Mouse (Mus musculus) MEL (cell line): Measurements from ENCODE around the gene Tshz2. TPM values are rescaled to one million over a fixed set of nuclear protein-coding genes. Genes with fewer than 3 reads are reported as not detected.
"Not testable (repeated sequence)": the region's sequence is repeated elsewhere in the genome, so short reads cannot be mapped to it uniquely, and the experiment has no call there.

ENCODE experiments used
- DNase-seq: peaks from one replicate; pipeline ENCODE4 v3.0.0; 2011; ENCODE audit warnings: low read depth, low spot score
- H3K27ac ChIP-seq: 2 replicates; pipeline ENCODE4 v1.5.1; 2012; ENCODE audit warnings: low read depth, mild to moderate bottlenecking, control low read depth, low read length, moderate library complexity; ENCODE audit not compliant: control insufficient read depth
- H3K27me3 ChIP-seq, 2 experiments: fragments of 150-350 bp in 1 of 2; sonication (generic) in 1 of 2; 2 replicates each; pipeline ENCODE4 v1.6.1; 2012; ENCODE audit warnings: low read length in 2 of 2, mild to moderate bottlenecking in 2 of 2, improper control_type of control experiment in 1 of 2, moderate library complexity in 1 of 2; ENCODE audit not compliant: insufficient read depth in 2 of 2, control insufficient read depth in 1 of 2
- H3K36me3 ChIP-seq, 2 experiments: 2 replicates each; pipeline ENCODE4 v1.6.1; 2012 to 2014; ENCODE audit warnings: low read length in 2 of 2, improper control_type of control experiment in 1 of 2, inconsistent platforms in 1 of 2, mild to moderate bottlenecking in 1 of 2; ENCODE audit not compliant: insufficient read depth in 2 of 2, control insufficient read depth in 1 of 2
- H3K4me1 ChIP-seq, 2 experiments: fragments of 150-350 bp in 1 of 2; sonication (generic) in 1 of 2; 2 replicates each; pipeline ENCODE4 v1.6.1; 2012; ENCODE audit warnings: low read length in 2 of 2, improper control_type of control experiment in 1 of 2, mild to moderate bottlenecking in 1 of 2; ENCODE audit not compliant: insufficient read depth in 2 of 2, control insufficient read depth in 1 of 2
- H3K4me3 ChIP-seq, 2 experiments: fragments of 150-350 bp in 1 of 2; sonication (generic) in 1 of 2; 2 replicates each; pipeline ENCODE4 v1.5.1; 2012; ENCODE audit warnings: low read depth in 2 of 2, low read length in 2 of 2, mild to moderate bottlenecking in 2 of 2, moderate library complexity in 2 of 2, control low read depth in 1 of 2, improper control_type of control experiment in 1 of 2; ENCODE audit not compliant: control insufficient read depth in 1 of 2, insufficient read depth in 1 of 2
- H3K79me2 ChIP-seq: 2 replicates; pipeline ENCODE4 v1.6.1; 2012; ENCODE audit warnings: mild to moderate bottlenecking, low read length, moderate library complexity; ENCODE audit not compliant: control insufficient read depth, poor library complexity, insufficient read depth
- H3K9ac ChIP-seq: 2 replicates; pipeline ENCODE4 v1.6.1; 2012; ENCODE audit warnings: low read depth, mild to moderate bottlenecking, control low read depth, low read length, moderate library complexity; ENCODE audit not compliant: control insufficient read depth, poor library complexity, severe bottlenecking
- H3K9me3 ChIP-seq: fragments of 150-350 bp; sonication (generic); replicated peaks from 2 replicates; pipeline ENCODE4 v1.6.1; 2012; ENCODE audit warnings: mild to moderate bottlenecking, low read length, improper control_type of control experiment, moderate library complexity; ENCODE audit not compliant: insufficient read depth
- BHLHE40 ChIP-seq: IDR thresholded peaks from 2 replicates; pipeline ENCODE4 v1.6.1; 2012; ENCODE audit warnings: low read depth, mild to moderate bottlenecking, inconsistent platforms, low read length, improper control_type of control experiment, borderline replicate concordance
- CHD2 ChIP-seq: IDR thresholded peaks from 2 replicates; pipeline ENCODE4 v1.6.1; 2011; ENCODE audit warnings: low read length, improper control_type of control experiment
- E2F4 ChIP-seq: IDR thresholded peaks from 2 replicates; pipeline ENCODE4 v1.6.1; 2011; ENCODE audit warnings: low read depth, low read length, improper control_type of control experiment, borderline replicate concordance
- GABPA ChIP-seq: IDR thresholded peaks from 2 replicates; pipeline ENCODE4 v1.6.1; 2012; ENCODE audit warnings: low read depth, mild to moderate bottlenecking, inconsistent platforms, low read length, improper control_type of control experiment, moderate library complexity
- GATA1 ChIP-seq: IDR thresholded peaks from 2 replicates; pipeline ENCODE4 v1.6.1; 2011; ENCODE audit warnings: low read depth, low read length, improper control_type of control experiment
- HCFC1 ChIP-seq: IDR thresholded peaks from 2 replicates; pipeline ENCODE4 v1.6.1; 2012; ENCODE audit warnings: low read depth, mild to moderate bottlenecking, inconsistent platforms, low read length, improper control_type of control experiment, moderate library complexity
- MAFK ChIP-seq: IDR thresholded peaks from 2 replicates; pipeline ENCODE4 v1.6.1; 2011; ENCODE audit warnings: low read depth, mild to moderate bottlenecking, low read length, improper control_type of control experiment, borderline replicate concordance
- MYB ChIP-seq: IDR thresholded peaks from 2 replicates; pipeline ENCODE4 v1.6.1; 2011; ENCODE audit warnings: mild to moderate bottlenecking, low read depth, low read length, improper control_type of control experiment
- MYC ChIP-seq: IDR thresholded peaks from 2 replicates; pipeline ENCODE4 v1.6.1; 2011; ENCODE audit warnings: low read depth, mild to moderate bottlenecking, low read length, improper control_type of control experiment, moderate library complexity
- NELFE ChIP-seq: IDR thresholded peaks from 2 replicates; pipeline ENCODE4 v1.6.1; 2011; ENCODE audit warnings: low read depth, low read length, improper control_type of control experiment
- NRF1 ChIP-seq: IDR thresholded peaks from 2 replicates; pipeline ENCODE4 v1.6.1; 2014; ENCODE audit warnings: low read depth, mild to moderate bottlenecking, inconsistent platforms, low read length, improper control_type of control experiment, moderate library complexity; ENCODE audit not compliant: poor library complexity, insufficient read depth, severe bottlenecking
- POLR2A ChIP-seq, 2 experiments: IDR thresholded peaks; 2 replicates each; pipeline ENCODE4 v1.6.1; 2011 to 2012; ENCODE audit warnings: low read length in 2 of 2, mild to moderate bottlenecking in 2 of 2, control low read depth in 1 of 2, improper control_type of control experiment in 1 of 2, low read depth in 1 of 2, moderate library complexity in 1 of 2; ENCODE audit not compliant: control insufficient read depth in 1 of 2, insufficient read depth in 1 of 2, poor library complexity in 1 of 2
- POLR2AphosphoS2 ChIP-seq: IDR thresholded peaks from 2 replicates; pipeline ENCODE4 v1.6.1; 2011; ENCODE audit warnings: low read length, improper control_type of control experiment
- RAD21 ChIP-seq: IDR thresholded peaks from 2 replicates; pipeline ENCODE4 v1.6.1; 2011; ENCODE audit warnings: mild to moderate bottlenecking, low read depth, low read length, improper control_type of control experiment
- RCOR1 ChIP-seq: IDR thresholded peaks from 2 replicates; pipeline ENCODE4 v1.6.1; 2012; ENCODE audit warnings: low read depth, mild to moderate bottlenecking, inconsistent platforms, low read length, improper control_type of control experiment
- SIN3A ChIP-seq: IDR thresholded peaks from 2 replicates; pipeline ENCODE4 v1.6.1; 2012; ENCODE audit warnings: low read length, improper control_type of control experiment, inconsistent platforms
- TBP ChIP-seq: IDR thresholded peaks from 2 replicates; pipeline ENCODE4 v1.8.0; 2011; ENCODE audit warnings: low read depth, low read length, improper control_type of control experiment
- UBTF ChIP-seq: IDR thresholded peaks from 2 replicates; pipeline ENCODE4 v1.6.1; 2012; ENCODE audit warnings: low read depth, mild to moderate bottlenecking, inconsistent platforms, low read length, improper control_type of control experiment, moderate library complexity, borderline replicate concordance; ENCODE audit not compliant: insufficient read depth
- USF1 ChIP-seq: IDR thresholded peaks from 2 replicates; pipeline ENCODE4 v1.6.1; 2014; ENCODE audit warnings: low read depth, mild to moderate bottlenecking, inconsistent platforms, low read length, improper control_type of control experiment, moderate library complexity
- ZKSCAN1 ChIP-seq: IDR thresholded peaks from 2 replicates; pipeline ENCODE4 v1.6.1; 2012; ENCODE audit warnings: low read depth, mild to moderate bottlenecking, inconsistent platforms, low read length, improper control_type of control experiment, moderate library complexity
- polyA plus RNA-seq, 2 experiments: library from polyadenylated mRNA; stranded (reverse) in 1 of 2; unstranded in 1 of 2; fragments of >175 nt in 1 of 2; fragments of >200 nt in 1 of 2; gene quantifications; 2 replicates each; pipeline versions ENCODE4 v1.2.1 to v1.2.4; 2012; ENCODE audit warnings: low replicate concordance in 2 of 2, low read depth in 1 of 2; ENCODE audit not compliant: insufficient read length in 2 of 2, insufficient read depth in 1 of 2, missing spikeins in 1 of 2
- total RNA-seq: library from RNA; depleted of rRNA; stranded (reverse); fragments of 300-350 nt; gene quantifications from 2 replicates; pipeline ENCODE4 v1.2.3, GENCODE M21; 2012

Tshz2 gene
- total and polyA plus RNA-seq, 3 experiments, result not detected

GRCm38 (mm10) chr2:169584745-169585456, 47.9 kb upstream of the Tshz2 start:
- H3K27me3 ChIP-seq, result no peaks in the 10 kb centered on the region
- DNase-seq, result no peak
- no peak overlapping the region for H3K4me3 ChIP-seq
- H3K36me3 ChIP-seq, result no peaks in the 10 kb centered on the region
- no peaks in the 10 kb centered on the region for H3K4me1 ChIP-seq
- no peak overlapping the region for H3K27ac ChIP-seq
- TF ChIP-seq POLR2A (IDR thresholded peaks at IDR 0.05; ENCODE audit: control insufficient read depth in 1 of 2, insufficient read depth in 1 of 2, low read depth in 1 of 2, low read length in 2 of 2, poor library complexity in 1 of 2) (no peak), UBTF (no peak)
- TF ChIP-seq, all 39 proteins: peak for 0
- H3K9ac ChIP-seq, result no peak overlapping the region
- H3K9me3 ChIP-seq, result no peaks in the 10 kb centered on the region
- H3K79me2 ChIP-seq, result no peaks in the 10 kb centered on the region

DNA sequence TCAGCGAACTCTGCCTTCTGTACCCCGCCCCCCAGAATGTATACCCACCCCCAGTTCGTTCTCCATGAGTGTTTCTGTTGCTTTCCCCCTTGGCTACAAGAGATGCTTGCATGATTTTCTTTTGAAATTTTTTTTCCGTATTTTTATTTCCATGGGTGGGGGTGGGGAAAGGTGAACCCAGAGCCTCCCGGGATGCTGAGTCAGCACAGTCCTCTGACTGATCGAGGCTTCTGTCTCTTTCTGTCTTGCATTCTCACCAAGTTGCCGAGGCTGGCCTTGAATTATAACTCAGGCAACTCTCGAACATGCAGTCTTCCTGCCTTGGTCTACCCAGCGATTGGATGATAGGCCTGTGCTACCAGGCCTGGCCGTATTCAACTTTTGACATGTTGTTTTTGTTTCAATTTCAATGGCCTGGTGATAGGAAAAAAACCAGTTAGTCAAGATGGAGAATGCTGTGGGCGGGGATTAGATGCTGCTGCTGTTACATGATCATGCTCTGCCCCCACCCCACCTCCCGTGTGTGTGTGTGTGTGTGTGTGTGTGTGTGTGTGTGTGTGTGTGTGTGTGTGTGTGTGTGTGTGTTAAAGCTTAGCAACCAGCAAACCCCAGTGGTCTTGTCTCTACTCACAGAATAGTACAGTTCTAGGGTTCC, 47.1 kb upstream of the Tshz2 start:
- no peaks in the 10 kb centered on the region for H3K79me2 ChIP-seq
- no peaks in the 10 kb centered on the region for H3K27me3 ChIP-seq
- no peak overlapping the region for H3K9ac ChIP-seq
- no peak overlapping the region for H3K27ac ChIP-seq
- H3K9me3 ChIP-seq, result no peaks in the 10 kb centered on the region
- H3K4me3 ChIP-seq, result no peak overlapping the region
- H3K4me1 ChIP-seq, result no peaks in the 10 kb centered on the region
- TF ChIP-seq MAFK (0 out of 2 replicates have a peak, but pooled peaks have one; percentile 8), POLR2AphosphoS2 (no peak), E2F4 (no peak), SIN3A (no peak), GATA1 (no peak), TBP (no peak), GABPA (no peak), MYC (no peak)
- DNase-seq, result no peak
- H3K36me3 ChIP-seq, result no peaks in the 10 kb centered on the region

DNA sequence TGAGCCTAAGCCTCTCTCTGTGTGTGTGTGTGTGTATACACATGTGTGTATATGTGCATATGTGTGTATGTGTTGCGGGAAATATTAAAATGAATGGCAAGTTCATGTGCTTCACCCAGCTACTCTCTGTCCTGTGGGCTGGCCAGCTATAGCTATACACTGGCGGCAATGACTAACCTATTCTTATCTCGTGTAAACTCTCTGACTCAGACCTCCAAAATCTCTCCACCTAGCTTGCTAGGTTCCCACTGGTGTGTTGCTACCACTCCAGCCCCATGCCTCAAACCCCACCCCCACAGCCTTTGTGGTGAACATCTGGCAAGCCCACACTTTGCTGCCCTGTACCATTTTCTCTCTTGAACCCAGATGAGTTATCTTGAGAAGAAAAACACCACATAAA, 46.1 kb upstream of the Tshz2 start:
- H3K79me2 ChIP-seq, result no peaks in the 10 kb centered on the region
- DNase-seq, result no peak
- no peak for TF ChIP-seq NRF1
- no peak for TF ChIP-seq CHD2
- TF ChIP-seq NELFE, result no peak
- TF ChIP-seq GATA1, result no peak
- no peak for TF ChIP-seq UBTF
- no peak for TF ChIP-seq BHLHE40
- no peak for TF ChIP-seq MYB
- no peak for TF ChIP-seq ZKSCAN1
- no peak for TF ChIP-seq HCFC1
- no peak for TF ChIP-seq USF1
- TF ChIP-seq RAD21, result no peak
- TF ChIP-seq E2F4, result no peak
- no peak for TF ChIP-seq MYC
- TF ChIP-seq GABPA, result no peak
- no peak for TF ChIP-seq TBP
- no peak for TF ChIP-seq RCOR1
- no peak overlapping the region for H3K4me3 ChIP-seq
- H3K27me3 ChIP-seq, result no peaks in the 10 kb centered on the region
- no peaks in the 10 kb centered on the region for H3K4me1 ChIP-seq
- no peak overlapping the region for H3K9ac ChIP-seq
- H3K27ac ChIP-seq, result no peak overlapping the region
- H3K36me3 ChIP-seq, result no peaks in the 10 kb centered on the region
- no peaks in the 10 kb centered on the region for H3K9me3 ChIP-seq

GRCm38 (mm10) chr2:169587645-169588044, 45.2 kb upstream of the Tshz2 start, which contains the start of gene Gm11011:
Gene Gm11011 (minus strand): TSS chr2:169587745.
- not testable (repeated sequence) for H3K9ac ChIP-seq, H3K36me3 ChIP-seq, H3K27ac ChIP-seq, H3K4me1 ChIP-seq, H3K27me3 ChIP-seq, DNase-seq, H3K79me2 ChIP-seq, H3K9me3 ChIP-seq, H3K4me3 ChIP-seq
